Mouse (Mus musculus) cerebellum, adult (tissue): ENCODE data around the gene Smc1b.
"Not testable (repeated sequence)": the region's sequence is repeated elsewhere in the genome, so short reads cannot be mapped to it uniquely, and the experiment has no call there.

Source experiments
- ATAC-seq: cut with Nextera tagmentation; 2 replicates; pipeline ENCODE4 v1.9.2; 2017; ENCODE audit warnings: mild to moderate bottlenecking, moderate library complexity, mixed read lengths; ENCODE audit not compliant: insufficient number of reproducible peaks, low FRiP score, low TSS enrichment

Smc1b gene

GRCm38 (mm10) chr15:85141290-85141689 is 9.5 kb upstream of the Smc1b start:
- ATAC-seq: no peak

GRCm38 (mm10) chr15:85135143-85135542 is 3.4 kb upstream of the Smc1b start:
- ATAC-seq: no peak

GRCm38 (mm10) chr15:85132193-85132520 is 393 bp upstream of the Smc1b start:
- no peak for ATAC-seq

GRCm38 (mm10) chr15:85085641-85086040 is 46.1 kb downstream of the Smc1b start:
- ATAC-seq: no peak

- ATAC-seq: no peak
Measured at GRCm38 (mm10) chr15:85072651-85073050, 59.1 kb downstream of the Smc1b start.

GRCm38 (mm10) chr15:85070561-85070960 is 61.2 kb downstream of the Smc1b start:
- no peak for ATAC-seq

GRCm38 (mm10) chr15:85063421-85063820 is 68.3 kb downstream of the Smc1b start:
- no peak for ATAC-seq

GRCm38 (mm10) chr15:85055186-85055585 is 76.6 kb downstream of the Smc1b start:
- ATAC-seq: no peak

GRCm38 (mm10) chr15:85054098-85054497 is 77.7 kb downstream of the Smc1b start:
- ATAC-seq: no peak

- no peak for ATAC-seq
Measured at GRCm38 (mm10) chr15:85049758-85050157, 82.0 kb downstream of the Smc1b start.

GRCm38 (mm10) chr15:85047865-85048264 is 83.9 kb downstream of the Smc1b start:
- no peak for ATAC-seq

GRCm38 (mm10) chr15:85046230-85046950 is 85.4 kb downstream of the Smc1b start:
- no peak for ATAC-seq

- ATAC-seq: no peak
Measured at GRCm38 (mm10) chr15:85043761-85044160, 88.0 kb downstream of the Smc1b start.

- ATAC-seq: no peak
Measured at GRCm38 (mm10) chr15:85043116-85043515, 88.6 kb downstream of the Smc1b start.

- no peak for ATAC-seq
Measured at GRCm38 (mm10) chr15:85042361-85042954, 89.3 kb downstream of the Smc1b start.

GRCm38 (mm10) chr15:85041546-85042225 is 90.1 kb downstream of the Smc1b start:
- no peak for ATAC-seq

GRCm38 (mm10) chr15:85037343-85037690 is 94.4 kb downstream of the Smc1b start:
- ATAC-seq: no peak

GRCm38 (mm10) chr15:85036566-85037342 is 95.0 kb downstream of the Smc1b start:
- ATAC-seq: peak; percentile 92

GRCm38 (mm10) chr15:85033916-85034315 is 97.8 kb downstream of the Smc1b start:
- ATAC-seq: not testable (repeated sequence)

GRCm38 (mm10) chr15:85031866-85032265 is 99.9 kb downstream of the Smc1b start:
- ATAC-seq: no peak

GRCm38 (mm10) chr15:85030643-85031042 is 101.1 kb downstream of the Smc1b start:
- not testable (repeated sequence) for ATAC-seq
